Mouse (Mus musculus): ENCODE results near the gene Pigw. TPM values are rescaled to one million over a fixed set of nuclear protein-coding genes. Genes with fewer than 3 reads are reported as not detected.
A peak's percentile ranks its signal among the peaks of the same experiment; 100 is the strongest.
"Not testable (repeated sequence)": the region's sequence is repeated elsewhere in the genome, so short reads cannot be mapped to it uniquely, and the experiment has no call there.

Gene Pigw
- total RNA-seq, 2 experiments from 2014 or later: 4.0 to 5.5 TPM

DNA sequence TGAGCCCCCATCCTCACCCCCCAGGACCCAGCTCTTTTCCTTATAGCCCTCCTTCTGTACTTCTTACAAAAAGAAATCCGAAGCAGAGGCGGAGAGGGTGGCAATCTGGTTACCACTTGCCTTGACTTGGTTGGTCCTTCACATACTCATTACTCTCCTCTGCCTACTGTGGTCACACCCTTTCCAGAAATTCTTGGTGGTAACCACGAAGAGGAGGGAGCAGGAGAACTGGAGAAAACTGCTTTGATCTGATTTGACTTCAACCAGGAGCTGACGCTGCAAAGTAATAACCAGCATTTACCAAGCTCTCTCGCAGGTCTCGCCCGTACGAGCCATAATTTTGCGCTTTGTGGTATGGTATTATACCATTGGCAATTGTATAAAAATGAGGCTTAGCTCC, 886 bp upstream of the Pigw start:
- DNase-seq: no peak
- intact Hi-C loops (cut with DNase I): no loop called here

DNA sequence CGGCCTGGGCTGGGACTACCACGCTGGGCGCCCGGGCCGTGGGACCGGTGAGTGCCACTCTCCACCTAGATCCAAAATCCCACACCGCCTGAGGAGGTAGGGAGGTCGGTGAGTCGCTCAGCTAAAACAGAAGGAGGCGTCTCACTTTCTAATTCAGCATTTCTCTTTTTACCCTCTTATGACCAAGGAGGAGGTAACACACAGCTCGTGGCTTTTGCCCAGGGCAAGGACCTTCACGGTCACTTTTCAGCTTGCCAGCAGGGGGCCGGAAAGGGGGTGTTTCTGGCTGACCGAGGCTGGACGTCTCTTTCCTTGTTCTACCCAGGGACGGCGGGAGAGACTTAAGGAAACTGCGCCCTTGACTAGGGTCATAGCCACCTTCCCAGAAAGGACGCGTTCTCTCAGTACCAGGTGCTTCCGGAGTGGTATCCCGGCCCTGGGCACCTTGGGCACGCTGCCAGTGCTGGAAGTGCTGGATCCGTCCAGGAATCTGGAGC, 428 bp upstream of the Pigw start:
- intact Hi-C loops (cut with DNase I): no loop called here
- DNase-seq: peak; percentile 31 to 39

DNA sequence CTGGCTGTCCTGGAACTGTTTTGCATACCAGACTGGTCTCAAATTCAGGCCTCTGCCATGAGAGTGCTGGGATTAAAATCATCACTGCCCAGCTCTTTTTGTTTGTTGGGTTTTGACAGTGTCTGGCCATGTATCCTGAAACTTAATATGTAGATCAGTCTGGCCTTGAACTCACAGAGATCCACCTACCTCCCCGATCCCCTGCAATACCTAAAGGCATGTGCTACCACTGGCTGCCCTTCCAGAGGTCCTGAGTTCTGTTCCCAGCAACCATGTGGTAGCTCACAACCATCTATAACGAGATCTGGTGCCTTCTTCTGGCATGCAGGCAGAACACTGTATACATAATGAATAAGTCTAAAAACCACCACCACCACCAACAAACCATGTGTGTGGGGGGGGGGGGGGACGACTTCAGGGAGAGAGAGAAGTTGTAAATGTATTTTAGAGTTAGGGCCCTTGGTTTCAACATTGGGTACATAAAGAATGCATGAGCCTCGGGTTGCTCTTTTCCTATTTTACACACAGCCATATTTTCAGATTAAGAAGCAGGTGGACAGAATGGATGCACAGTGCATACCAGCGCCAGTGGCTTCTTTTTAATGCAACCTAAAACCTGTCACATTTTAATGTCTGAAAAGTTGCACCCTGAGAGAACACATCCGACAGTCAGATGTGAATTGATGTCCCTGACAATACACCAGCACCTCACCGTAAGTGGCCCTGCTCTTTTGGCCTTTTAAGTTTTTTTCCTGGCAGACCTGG, 896 bp downstream of the Pigw start:
- intact Hi-C loops (cut with DNase I): no loop called here
- no peak for DNase-seq

DNA sequence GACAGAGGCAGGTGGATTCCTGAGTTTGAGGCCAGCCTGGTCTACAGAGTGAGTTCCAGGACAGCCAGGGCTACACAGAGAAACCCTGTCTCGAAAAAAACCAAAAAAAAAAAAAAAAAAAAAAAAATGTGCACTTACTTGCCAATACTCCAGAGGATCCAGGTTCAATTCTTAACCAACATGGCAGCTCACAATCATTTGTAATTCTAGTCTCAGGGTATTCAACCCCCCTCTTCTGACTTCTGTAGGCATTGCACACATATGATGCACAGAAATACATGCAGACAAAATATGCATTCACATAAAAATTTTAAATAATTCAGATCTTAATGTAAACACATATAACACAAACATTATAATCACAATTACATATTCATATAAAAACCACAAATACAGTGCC, 4.1 kb downstream of the Pigw start:
- DNase-seq; intact Hi-C loops (cut with DNase I): not testable (repeated sequence)

DNA sequence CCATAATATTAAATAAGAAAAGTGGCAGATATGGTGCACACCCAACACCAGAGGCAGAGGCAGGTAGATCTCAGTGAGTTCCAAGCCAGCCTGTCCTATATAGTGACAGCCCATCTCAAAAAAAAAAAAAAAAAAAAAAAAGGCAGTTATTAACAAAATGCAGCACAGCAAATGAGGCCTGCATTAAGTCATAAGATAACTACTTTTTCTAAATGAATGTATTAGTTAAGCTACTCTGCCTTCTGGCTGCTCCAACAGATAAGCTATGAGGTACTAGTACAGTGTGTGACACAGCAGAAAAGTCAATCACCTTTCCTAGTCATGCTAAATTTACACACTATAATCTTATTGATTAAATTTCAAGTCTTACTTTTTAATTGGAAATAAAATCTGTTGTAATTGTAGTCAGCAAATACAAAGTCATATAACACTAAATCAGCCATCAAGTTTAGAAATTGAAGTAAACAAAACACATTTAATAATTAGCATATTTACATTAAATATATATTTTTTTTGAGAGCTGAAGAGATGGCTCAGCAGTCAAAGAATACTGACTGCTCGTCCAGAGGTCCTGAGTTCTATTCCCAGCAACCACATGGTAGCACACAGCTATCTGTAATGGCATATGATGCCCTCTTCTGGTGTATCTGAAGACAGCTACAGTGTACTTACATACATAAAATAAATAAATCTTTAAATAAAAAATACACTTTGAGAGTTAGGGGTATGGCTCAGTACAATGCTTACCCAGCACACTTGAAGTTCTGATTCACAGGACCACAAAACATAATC, 6.8 kb downstream of the Pigw start:
- intact Hi-C loops (cut with DNase I): no loop called here

DNA sequence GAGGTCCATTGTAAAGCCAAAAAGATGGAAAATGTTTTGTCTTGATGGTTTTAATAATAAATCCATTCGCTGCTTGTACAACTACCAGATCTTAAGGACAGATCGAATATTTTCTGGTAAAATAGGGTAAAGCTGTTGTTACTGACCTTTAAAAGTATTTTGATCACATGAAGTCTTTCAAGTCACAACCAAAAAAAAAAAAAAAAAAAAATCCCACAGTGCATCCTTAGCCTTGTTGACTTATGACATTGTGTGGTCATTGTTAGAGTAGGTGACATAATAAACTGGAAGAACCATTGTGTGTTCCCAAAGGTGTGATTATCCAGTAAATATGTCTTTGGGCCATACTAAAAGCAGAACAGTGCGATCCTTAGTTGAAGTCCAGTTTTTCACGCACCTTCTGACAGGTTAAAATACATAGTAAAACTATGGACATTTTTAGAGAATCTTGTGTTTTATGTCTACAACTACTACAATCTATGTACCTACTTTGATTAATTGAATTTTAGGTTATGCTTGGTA, 8.5 kb downstream of the Pigw start:
- no peak for DNase-seq
- intact Hi-C loops (cut with DNase I): no loop called here

More for the DNA sequence above, 6.8 kb downstream of the Pigw start:
- no peak for DNase-seq

DNA sequence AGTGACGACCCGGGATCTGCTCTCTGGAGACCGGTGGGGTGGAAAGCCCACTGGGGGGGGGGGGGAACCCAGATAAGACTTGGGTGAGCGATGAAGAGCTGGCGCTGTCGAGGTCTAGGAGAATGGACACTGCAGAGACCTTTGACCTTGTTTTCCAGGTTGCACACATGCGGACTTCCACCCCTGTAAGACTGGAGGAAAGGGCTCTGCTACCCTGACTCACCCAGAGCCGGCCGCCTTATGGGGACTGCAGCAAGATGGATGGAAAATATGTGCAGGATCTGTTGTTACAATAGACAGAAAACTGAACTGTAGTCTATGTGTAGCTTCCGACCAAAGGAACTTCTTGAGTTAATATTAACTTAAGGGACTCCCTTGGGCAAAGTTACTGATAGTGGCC, 9.0 kb downstream of the Pigw start:
- no peak for DNase-seq

DNA sequence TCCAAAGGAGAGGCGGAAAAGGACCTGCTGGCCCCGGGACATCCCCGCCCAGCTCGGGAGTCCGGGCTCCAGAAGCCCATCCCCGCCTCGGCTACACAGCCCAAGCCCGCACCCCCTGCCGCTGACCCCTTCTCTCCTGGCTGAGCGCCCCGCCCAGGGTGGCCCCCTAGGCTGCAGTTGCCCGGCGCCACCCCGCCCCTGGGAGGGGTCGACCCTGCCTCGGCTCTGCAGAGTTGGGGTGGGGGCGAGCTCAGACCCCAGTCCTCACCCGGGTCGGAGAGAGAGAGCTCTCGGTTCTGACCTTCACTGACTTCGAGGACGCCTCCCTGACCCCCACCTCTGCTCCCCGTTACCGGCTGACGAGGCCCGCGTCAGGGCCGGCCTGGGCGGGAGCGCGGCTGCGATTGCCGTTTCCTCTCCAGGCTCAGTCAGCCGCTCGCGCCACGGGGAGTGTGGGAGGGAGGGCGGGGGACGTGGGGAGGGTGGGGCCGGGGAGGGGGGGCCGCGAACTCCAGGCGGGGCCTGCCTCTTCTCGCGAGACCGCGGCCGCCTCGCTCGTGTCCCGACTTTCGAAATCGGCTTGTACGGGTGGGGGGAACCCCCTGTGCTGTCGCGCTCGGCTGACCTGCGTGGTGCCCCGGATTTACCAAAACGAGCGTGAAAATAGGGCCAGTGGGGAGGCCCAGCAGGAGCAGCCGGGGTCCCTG, 9.6 kb downstream of the Pigw start, which contains the start of gene Ggnbp2:
TSS of gene Ggnbp2 (minus strand) at position 481 of the 707 bp plus-strand sequence.
- intact Hi-C loops (cut with DNase I): no loop called here
- peak; percentile 91 for DNase-seq

More for the DNA sequence above, 9.0 kb downstream of the Pigw start:
- intact Hi-C loops (cut with DNase I): no loop called here

DNA sequence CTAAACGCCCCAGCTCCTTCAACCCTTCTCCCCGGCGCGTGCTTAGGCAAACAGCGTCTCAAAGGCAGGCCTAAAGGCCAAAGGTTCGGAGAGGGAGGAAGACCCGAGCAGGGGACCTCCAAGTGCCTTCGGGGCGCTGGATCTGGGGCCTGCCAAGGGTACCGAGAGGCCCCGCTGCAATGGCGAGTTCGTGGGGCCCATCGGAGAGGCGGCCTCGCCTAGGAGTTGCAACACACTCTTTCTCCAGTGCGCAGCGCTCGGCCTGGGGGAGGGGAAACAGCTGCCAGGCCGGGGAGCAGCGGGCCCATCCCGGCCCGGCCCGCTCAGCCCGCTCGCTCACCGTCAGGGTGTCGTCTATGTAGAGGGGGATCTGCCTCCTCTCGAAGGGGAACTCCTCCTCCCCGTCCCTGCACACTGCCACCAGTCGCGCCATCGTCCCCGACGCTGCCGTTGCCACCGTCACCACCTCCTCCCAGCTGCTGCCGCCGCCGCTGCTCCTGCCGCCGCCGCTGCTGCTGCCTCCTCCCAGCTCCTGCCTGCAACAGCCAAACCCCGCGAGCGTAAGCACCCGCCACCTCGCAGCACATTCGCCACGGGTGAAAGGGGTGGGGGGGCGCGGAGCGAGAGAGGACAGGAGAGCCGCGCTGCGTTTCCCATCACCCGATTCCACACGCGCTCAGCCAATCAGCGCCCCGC, 10.4 kb downstream of the Pigw start:
- DNase-seq: peak; percentile 88 to 90
- intact Hi-C loops (cut with DNase I): loop anchor here (5.0 kb wide), 1 partner anchor 37 kb away; no protein-coding TSS in a partner anchor

DNA sequence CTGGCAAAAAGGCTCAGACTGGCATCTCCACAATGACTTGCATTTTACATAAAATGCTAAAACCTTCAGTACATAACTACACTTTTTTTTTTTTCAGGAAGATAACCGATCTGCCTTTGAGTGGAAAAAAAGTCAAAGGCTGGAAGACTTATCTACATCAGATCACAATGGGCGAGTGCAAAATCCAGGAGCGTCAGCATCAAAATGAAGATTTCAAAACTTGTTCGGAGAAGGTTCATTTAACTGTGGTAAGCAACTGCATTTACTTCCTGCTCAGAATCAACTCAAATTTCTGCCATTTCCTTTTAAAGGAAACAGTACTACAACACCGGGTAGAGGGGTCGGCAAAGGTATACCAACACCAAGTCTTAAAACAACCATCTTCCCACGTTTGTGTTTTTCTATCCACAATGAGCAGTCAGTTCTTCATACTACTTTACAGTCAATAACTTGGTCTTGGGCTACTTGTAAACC, 11.3 kb downstream of the Pigw start:
- intact Hi-C loops (cut with DNase I): loop anchor here (5.0 kb wide), 1 partner anchor 37 kb away; no protein-coding TSS in a partner anchor
- DNase-seq: no peak

DNA sequence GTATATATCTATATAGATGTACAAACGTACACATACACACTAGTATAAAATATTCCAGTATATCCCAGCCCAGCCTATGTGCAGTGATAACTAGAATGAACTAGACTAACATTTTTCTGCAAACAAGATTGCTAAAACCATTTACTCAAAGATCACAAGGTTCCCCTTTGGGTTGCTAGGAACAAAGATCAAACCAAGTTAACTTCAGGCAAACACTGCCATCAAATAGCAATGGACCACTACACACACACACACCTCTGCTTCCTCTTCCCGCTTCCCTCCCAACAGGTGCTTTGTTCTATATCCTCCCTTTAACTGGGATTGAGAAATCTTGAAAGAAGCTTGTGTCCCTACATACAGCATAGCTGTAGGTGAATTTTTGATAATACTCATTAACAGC, 12.5 kb downstream of the Pigw start:
- no peak for DNase-seq
- intact Hi-C loops (cut with DNase I): loop anchor here (5.0 kb wide), 1 partner anchor 35 kb away; no protein-coding TSS in a partner anchor

DNA sequence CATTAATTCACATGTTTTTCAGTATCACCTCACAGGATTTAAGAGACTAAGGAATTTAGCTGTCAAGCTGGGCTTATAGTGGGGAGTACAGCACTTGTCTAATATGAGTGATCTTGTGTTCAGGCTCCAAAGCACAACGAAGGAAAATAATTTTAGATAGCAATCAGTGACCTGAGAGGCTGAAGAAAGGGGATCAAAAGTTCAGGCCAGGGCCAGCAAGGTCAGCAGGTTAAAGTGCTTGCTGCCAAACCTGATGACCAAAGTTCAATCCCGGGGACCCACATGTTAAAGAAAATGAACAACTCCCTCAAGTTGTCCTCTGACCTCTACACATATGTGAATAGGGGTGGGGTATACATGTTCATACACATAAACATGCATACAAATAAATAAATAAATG, 14.8 kb downstream of the Pigw start:
- no peak for DNase-seq
- intact Hi-C loops (cut with DNase I): loop anchor here (5.0 kb wide), 1 partner anchor 33 kb away; no protein-coding TSS in a partner anchor

DNA sequence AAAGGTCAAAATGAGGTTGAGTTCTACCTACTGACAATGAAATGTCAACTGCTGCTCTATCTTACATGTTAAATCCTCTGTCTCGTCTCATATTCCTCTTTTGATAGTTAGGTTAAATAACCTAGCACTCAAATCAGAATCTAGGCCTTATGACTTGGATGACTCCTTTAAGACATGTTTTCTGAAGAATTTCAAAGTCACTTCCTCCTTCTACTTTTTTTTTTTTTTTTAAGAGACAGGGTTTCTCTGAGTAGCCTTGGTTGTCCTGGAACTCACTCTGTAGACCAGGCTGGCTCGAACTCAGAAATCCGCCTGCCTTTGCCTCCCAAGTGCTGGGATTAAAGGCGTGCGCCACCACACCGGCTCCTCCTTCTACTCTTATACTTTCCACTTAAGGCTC, 24.8 kb downstream of the Pigw start:
- DNase-seq: no peak
- intact Hi-C loops (cut with DNase I): no loop called here

DNA sequence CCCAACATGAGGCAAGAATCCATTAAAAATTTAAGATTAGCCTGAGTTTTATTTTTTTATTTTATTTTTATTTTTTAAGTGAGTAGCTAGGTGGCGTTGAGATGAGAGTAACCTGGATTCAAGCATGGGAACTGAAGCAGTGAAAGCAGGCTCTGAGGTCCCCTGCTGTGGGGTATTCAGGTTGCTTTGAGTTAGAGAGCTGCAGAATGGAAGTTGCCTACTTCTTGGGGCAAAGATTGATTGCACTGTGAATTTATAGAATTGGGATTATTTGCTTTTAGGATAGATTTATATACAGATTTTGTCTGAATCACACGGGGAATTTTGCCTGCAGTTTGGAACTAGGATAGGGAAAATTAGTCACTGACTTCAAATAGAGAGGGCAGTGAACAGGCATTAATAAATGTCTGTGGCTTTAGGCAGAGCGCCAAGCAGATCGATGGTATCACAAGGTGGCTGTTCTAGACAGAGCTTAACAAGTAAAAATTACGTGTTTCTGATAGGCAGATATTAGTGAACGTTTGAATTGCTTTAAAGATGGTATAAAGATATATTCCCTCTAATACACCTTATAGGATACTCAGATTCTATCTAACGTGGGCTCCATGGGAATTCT, 32.5 kb downstream of the Pigw start:
- intact Hi-C loops (cut with DNase I): no loop called here
- DNase-seq: no peak

DNA sequence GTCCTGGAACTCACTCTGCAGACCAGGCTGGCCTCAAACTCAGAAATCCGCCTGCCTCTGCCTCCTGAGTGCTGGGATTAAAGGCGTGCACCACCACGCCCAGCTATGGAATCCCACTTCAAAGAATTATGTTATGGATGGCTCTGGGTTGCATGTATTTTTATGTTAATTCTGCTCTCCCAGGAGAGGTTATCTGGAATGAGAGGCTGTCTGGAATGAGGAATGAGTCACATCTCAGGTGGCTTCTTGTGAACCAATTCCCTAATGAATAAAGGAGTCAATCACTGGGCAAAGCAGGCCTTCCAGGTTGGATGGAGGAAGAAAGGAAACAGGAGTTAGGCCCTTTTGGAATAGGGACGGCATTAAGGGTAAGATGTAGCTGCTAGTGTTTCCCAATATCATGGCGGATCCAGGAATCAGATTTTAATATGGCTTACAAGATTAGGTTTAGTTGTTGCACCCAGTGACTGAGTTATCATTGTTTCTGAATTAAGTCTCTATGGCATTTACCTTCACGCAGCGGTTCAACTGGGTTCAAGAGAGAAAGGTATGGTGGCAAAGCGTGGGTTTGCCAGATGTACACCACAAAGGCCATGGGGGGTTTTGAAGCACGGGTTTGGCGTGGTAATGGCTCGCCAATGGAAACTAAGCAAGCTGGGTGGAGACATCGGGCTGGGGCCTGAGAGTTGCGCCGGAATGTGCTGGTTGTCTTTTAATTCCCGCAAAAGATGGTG, 33.2 kb downstream of the Pigw start:
- no peak for DNase-seq
- intact Hi-C loops (cut with DNase I): no loop called here

DNA sequence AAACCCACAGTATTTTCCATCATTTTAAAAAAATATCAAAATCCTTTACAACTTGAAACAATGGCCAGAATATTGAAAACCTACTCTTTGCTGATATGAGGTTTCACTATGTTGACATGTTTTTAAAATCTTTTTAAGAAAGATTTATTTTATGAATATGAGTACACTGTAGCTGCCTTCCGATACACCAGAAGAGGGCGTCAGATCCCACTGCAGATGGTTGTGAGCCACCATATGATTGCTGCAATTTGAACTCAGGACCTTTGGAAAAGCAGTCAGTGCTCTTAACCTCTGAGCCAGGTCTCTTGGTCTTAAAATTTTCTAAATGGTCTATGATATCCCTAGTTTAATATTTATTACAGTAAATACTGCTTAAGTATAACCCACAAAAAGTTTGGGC, 40.8 kb downstream of the Pigw start:
- DNase-seq: no peak
- intact Hi-C loops (cut with DNase I): no loop called here

DNA sequence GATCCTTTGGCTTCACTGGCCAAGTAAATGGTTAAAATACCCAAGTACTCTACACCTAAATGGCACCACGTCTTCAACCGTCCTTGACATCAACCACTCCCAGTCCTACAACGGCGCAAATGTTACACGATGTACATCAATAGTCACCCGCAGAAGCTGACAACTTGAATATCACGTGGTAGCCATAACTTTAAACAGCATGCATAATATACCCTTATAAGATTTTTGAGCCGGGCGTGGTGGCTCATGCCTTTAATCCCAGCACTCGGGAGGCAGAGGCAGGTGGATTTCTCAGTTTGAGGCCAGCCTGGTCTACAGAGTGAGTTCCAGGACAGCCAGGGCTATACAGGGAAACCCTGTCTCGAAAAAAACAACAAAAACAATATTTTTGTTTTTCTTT, 50.6 kb downstream of the Pigw start:
- DNase-seq; intact Hi-C loops (cut with DNase I): not testable (repeated sequence)

DNA sequence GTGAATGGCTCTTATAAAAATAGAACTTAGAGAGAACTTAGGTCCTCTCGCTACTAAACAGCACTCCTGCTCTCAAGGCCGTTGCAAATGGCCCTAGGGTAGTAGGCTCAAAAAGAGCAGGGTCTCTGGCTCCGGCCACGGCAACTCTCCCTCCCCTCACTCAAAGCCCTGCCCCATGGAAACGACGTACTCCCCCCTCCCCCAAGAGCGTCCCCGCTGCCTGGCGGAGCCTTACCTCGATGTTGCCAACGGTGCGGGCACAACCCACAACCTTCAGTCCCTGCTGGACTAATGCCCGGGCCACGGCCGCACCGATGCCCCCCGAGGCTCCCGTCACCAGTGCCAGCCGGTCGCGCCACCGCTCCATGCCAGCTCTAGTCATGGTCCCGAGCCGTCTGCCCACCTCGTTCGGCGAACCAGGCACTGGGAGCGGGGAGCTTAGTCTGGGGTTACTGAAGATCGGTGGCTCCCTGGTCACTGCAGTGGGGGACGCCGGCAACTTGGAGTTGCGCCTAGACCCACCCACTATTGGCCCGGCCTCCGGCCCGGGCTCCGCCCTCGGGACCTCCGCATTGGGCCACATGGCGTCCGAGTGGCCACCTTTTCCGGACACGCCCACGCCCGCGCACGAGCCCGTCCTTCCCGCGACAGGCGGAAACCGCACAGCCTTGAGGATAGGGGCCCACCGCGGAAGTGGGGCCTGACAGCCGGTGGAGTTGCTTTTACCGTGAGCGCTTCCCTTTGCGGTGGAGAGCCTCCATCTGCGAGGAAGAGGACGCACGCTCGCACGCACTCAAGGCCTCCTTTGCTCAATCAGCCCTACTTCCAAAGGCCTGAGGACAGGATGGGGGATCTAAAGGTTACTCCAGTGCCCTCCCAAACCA, 51.3 kb downstream of the Pigw start, which contains the start of gene Dhrs11:
TSS of gene Dhrs11 (minus strand) at position 479 of the 884 bp plus-strand sequence.
- DNase-seq: peak; percentile 95 to 96
- intact Hi-C loops (cut with DNase I): no loop called here
